Comparison of ENCODE assay signal across 10 mouse cellular contexts in genomic region chr19:17834894-17835293, GRCm38 (mm10). TPM values are rescaled to one million over a fixed set of nuclear protein-coding genes. Genes with fewer than 3 reads are reported as not detected.
DNase-seq lines count a peak whose midpoint lies in the region; ATAC-seq lines count a peak whose summit lies in the region.
"Had no signal": no experiment of that assay in that cellular context is flagged by ENCODE, and none has a peak within 500 bp of the region (broad histone marks: within the 10 kb centered on the region; RNA-seq: fewer than 3 reads in every experiment).

No protein-coding gene starts in this region.

- no peaks in the 10 kb centered on the region for H3K9me3 ChIP-seq in kidney, embryonic 15.5 days (replicated peaks)
- H3K9me3 ChIP-seq in embryonic facial prominence, embryonic 14.5 days (ENCODE audit: control insufficient read depth, low read length), result no peaks in the 10 kb centered on the region
- H3K9me3 ChIP-seq in limb, embryonic 11.5 days (ENCODE audit: control insufficient read depth, low read length), result no peaks in the 10 kb centered on the region
- H3K9me3 ChIP-seq: liver, embryonic 15.5 days had no signal

- no peak overlapping the region for H3K27ac ChIP-seq in kidney, embryonic 15.5 days
- H3K27ac ChIP-seq in embryonic facial prominence, embryonic 14.5 days (replicated peaks; ENCODE audit: low read depth, low read length), result no peak overlapping the region
- no peak overlapping the region for H3K27ac ChIP-seq in limb, embryonic 11.5 days (replicated peaks; ENCODE audit: low read depth, low read length)
- H3K27ac ChIP-seq: liver, embryonic 15.5 days had no signal

- peak overlapping the region; percentile 87 for H3K4me2 ChIP-seq in kidney, embryonic 15.5 days
- H3K4me2 ChIP-seq in embryonic facial prominence, embryonic 14.5 days (ENCODE audit: low read depth, low read length), result peak overlapping the region; percentile 86
- H3K4me2 ChIP-seq in limb, embryonic 11.5 days (ENCODE audit: low read depth, severe bottlenecking), result peak overlapping the region; percentile 89; the same call in 1 of the 2 replicates

- H3K27me3 ChIP-seq in kidney, embryonic 15.5 days, result no peaks in the 10 kb centered on the region
- no peaks in the 10 kb centered on the region for H3K27me3 ChIP-seq in embryonic facial prominence, embryonic 14.5 days (replicated peaks; ENCODE audit: control insufficient read depth, insufficient read depth, low read length)
- H3K27me3 ChIP-seq in limb, embryonic 11.5 days (ENCODE audit: control insufficient read depth, insufficient read depth, low read length), result no peaks in the 10 kb centered on the region

- peaks cover 36% of the 10 kb centered on the region for H3K4me1 ChIP-seq in kidney, embryonic 15.5 days
- peaks cover 16% of the 10 kb centered on the region for H3K4me1 ChIP-seq in embryonic facial prominence, embryonic 14.5 days (ENCODE audit: control insufficient read depth, insufficient read depth, low read length)
- H3K4me1 ChIP-seq in limb, embryonic 11.5 days (ENCODE audit: control insufficient read depth, insufficient read depth, low read length), result peaks cover 4% of the 10 kb centered on the region

- H3K36me3 ChIP-seq in kidney, embryonic 15.5 days, result no peaks in the 10 kb centered on the region
- no peaks in the 10 kb centered on the region for H3K36me3 ChIP-seq in embryonic facial prominence, embryonic 14.5 days (ENCODE audit: control insufficient read depth, insufficient read depth, low read length)
- no peaks in the 10 kb centered on the region for H3K36me3 ChIP-seq in limb, embryonic 11.5 days (ENCODE audit: control insufficient read depth, insufficient read depth, low read length)
- H3K36me3 ChIP-seq: liver, embryonic 15.5 days had no signal

- H3K4me3 ChIP-seq in kidney, embryonic 15.5 days (replicated peaks), result peak overlapping the region; percentile 84; the same call in 1 of the 2 replicates
- peak overlapping the region; percentile 76; the same call in 1 of the 2 replicates for H3K4me3 ChIP-seq in embryonic facial prominence, embryonic 14.5 days (ENCODE audit: low read depth, low read length)
- no peak overlapping the region for H3K4me3 ChIP-seq in limb, embryonic 11.5 days (ENCODE audit: low read depth, low read length)

- DNase-seq in embryo, embryonic 10.5 days (ENCODE audit: low spot score), result peak; percentile 4
- DNase-seq in embryo, embryonic 9.5 days (ENCODE audit: extremely low spot score), result no peak
- DNase-seq in kidney, postnatal 4 days, result no peak
- DNase-seq in embryonic facial prominence, embryonic 14.5 days (ENCODE audit: low spot score), result no peak
- no peak for DNase-seq in limb, embryonic 11.5 days (ENCODE audit: low spot score)
- DNase-seq in frontal cortex, adult 2 months (ENCODE audit: extremely low spot score in 1 of 2, low spot score in 1 of 2), result no peak
- DNase-seq: cerebellum, adult 11-12 months had no signal

- ATAC-seq in kidney, embryonic 15.5 days (replicated peaks; ENCODE audit: low FRiP score), result no peak
- no peak for ATAC-seq in embryonic facial prominence, embryonic 14.5 days (ENCODE audit: low read depth)
- no peak for ATAC-seq in limb, embryonic 11.5 days (ENCODE audit: insufficient number of reproducible peaks, low FRiP score, low TSS enrichment, low read depth)
- no peak for ATAC-seq in granulocyte monocyte progenitor cell, adult 5-6 weeks (replicated peaks; ENCODE audit: poor library complexity, severe bottlenecking)

- no peak overlapping the region for H3K9ac ChIP-seq in kidney, embryonic 15.5 days
- no peak overlapping the region for H3K9ac ChIP-seq in embryonic facial prominence, embryonic 14.5 days (ENCODE audit: low read depth, low read length)
- no peak overlapping the region for H3K9ac ChIP-seq in limb, embryonic 11.5 days (ENCODE audit: low read length)
- H3K9ac ChIP-seq: liver, embryonic 15.5 days had no signal

RNA-seq across cellular contexts. Expression of gene Pcsk5, which starts 2.5 kb away (rescaled TPM):
- 24.0 and 27.8 TPM in 2 replicates for polyA plus RNA-seq in kidney, embryonic 15.5 days (2015; fragmentation: Nextera tagmentation; extraction: Ambion mirVana)
- polyA plus RNA-seq in embryonic facial prominence, embryonic 14.5 days (2014; fragmentation: Nextera tagmentation; extraction: Ambion mirVana), result 24.0 and 26.4 TPM in 2 replicates
- 10.5 and 12.4 TPM in 2 replicates for polyA plus RNA-seq in limb, embryonic 11.5 days (2014; fragmentation: Nextera tagmentation; extraction: Ambion mirVana)
- polyA plus RNA-seq in frontal cortex, adult 2 months (2012; rRNA removed), result 3.1 and 8.1 TPM in 2 replicates
- not detected in 2 replicates for total RNA-seq in granulocyte monocyte progenitor cell, adult 5-6 weeks (2014; fragmentation: Nextera tagmentation)
- total RNA-seq in granulocyte monocyte progenitor cell, adult 5-6 weeks (2017), result not detected in 2 replicates
